Mouse (Mus musculus) common myeloid progenitor, adult 5-6 weeks (primary cell): ENCODE results near the gene Polr3gl. TPM values are rescaled to one million over a fixed set of nuclear protein-coding genes. Genes with fewer than 3 reads are reported as not detected.
"Not testable (repeated sequence)": the region's sequence is repeated elsewhere in the genome, so short reads cannot be mapped to it uniquely, and the experiment has no call there.

Experiments used
- ATAC-seq: replicated peaks from 2 replicates; pipeline ENCODE4 v1.8.0; 2016; ENCODE audit warnings: low read depth, mild to moderate bottlenecking, moderate TSS enrichment, inconsistent platforms; ENCODE audit not compliant: poor library complexity, severe bottlenecking
- total RNA-seq: library from RNA; stranded (forward); fragments of 200-1000, 187-1606 nt; gene quantifications from 2 replicates; pipeline ENCODE4 v1.2.3, GENCODE M21; 2017

Gene Polr3gl
- total RNA-seq = 47.2 and 48.1 TPM in 2 replicates

DNA sequence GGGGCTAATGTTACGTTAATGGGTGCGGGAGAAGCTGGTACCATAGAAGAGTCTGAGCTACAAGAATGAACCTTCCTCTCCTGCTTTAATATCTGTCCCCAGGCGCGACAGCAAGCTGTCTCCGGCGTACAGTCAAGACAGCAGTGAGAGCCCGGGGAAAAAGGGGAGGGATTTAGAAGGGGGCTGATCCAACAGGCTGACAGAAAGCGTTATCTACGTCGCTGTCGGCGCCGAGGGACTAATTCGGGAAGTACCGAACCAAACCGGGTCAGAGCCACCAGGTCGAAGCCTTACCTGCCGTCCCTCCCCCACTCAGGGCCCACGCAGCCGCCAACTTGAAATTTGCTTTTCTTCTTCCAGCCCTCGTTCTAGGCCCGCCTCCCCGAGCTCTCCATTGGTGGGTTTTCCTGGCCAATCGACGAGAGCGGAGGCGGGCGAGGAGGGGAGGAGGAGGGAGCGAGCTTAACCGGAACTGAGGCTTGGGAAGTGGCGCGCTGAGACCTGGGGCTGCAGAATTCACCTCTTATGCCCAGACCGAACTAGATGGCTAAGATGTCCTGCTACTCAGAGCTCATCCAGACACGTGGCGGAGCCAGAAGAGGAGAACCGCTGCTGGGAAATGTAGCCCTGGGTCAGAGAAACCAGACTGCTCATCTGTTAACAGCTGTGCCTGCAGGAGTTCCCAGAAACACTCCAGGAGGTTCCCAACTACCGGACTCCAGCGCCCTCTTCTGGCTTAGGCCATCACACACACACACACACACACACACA, at the start of gene Polr3gl:
Gene Polr3gl (minus strand): TSS at position 392 of the 771 bp plus-strand sequence.
- ATAC-seq = peak; percentile 93

DNA sequence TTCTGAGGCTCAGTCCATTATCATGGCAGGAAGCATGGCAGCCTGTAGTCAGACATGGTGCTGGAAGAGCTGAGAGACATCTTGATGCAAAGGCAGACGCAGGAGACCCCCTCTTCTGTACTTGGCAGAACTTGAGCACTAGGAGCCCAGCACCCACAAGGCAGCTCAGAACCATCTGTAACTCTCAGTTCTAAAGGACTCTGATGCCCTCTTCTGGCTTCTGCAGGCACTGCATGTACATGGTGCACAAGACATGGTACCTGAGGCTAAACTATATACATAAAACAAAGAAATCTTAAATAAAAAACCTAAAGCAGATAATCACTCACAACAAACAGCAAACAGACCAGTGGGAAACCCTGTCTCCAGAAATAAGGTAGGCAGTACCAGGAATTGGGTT, 45.2 kb upstream of the Polr3gl start:
- peak; percentile 65 for ATAC-seq

DNA sequence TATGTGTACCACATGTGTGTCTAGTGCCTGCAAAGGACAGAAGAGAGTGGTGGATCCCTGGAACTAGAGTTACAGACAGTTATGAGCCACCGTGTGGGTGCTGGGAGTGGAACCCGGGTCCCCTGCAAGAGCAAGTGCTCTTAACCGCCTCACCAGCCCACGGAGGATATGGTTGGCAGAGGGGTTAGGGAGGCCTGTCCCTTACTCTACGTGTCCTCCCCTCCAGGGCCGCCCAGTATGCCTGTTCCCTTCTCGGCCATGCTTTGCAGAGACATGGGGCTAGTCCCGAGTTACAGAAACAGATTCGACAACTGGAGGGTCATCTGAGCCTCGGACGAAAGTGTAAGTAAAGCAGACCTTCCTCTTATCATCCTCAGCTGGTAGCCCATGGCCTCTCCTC, 42.5 kb upstream of the Polr3gl start:
- no peak for ATAC-seq

DNA sequence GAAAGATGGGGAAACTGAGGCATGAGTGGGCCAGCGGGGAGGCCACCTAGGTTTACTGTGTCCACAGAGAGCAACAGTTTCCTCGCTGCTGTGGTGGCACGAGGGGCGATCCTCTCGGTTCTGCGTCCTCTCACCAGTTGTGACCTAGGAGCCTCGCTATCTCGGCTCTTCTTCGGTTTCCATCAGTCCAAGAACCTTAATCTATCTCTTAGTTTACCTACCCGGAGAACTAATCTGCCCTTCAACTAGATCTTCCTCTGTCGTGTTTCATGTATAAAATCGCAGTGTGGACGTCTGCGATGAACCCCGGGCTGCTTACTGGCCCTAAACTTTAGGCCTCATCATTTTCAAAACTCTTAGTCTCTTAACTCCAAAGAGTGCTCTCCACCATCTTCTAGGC, 41.9 kb upstream of the Polr3gl start:
- no peak for ATAC-seq

DNA sequence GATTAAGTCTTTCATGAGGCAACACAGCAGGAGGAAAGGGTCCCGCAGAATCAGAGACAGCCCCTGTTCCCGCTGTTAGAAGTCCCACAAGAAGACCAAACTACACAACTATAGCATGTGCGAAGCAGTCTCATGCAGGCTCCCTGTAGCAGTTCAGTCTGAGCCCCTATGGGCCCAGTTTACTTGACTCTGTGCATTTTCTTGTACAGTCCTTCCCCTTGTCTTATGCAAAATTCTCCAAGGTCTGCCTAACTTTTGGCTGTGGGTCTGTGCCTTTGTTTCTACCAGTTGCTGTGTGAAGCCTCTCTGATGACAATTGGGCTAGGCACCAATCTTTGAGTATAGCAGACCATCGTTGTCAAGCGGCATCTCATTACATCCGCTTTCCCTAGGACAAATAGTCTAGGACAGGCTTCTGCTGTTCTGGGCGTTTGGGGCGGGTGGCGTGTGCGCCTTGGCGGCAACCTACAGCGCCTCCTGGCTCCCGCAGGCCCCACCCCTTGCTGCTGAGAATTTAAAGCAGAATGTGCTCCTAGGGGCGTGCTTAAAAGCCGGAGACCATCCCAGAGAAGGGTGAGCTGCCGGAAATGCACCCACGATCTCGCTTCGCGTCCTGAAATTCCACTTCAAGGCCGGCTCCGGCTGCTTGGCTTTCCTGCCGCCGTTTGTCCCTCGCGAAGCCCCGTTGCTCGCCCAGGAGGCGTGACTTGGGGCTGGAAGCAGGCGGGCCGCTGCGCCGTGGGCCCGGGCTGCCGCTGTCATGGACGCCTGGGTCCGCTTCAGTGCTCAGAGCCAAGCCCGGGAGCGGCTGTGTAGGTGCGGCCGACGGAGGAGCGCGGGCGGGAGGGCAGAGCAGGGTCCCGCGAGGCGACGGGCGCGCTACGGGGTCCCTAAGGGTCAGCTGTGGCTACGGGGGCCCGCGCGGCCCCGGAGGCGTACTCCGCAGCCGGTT, 41.2 kb upstream of the Polr3gl start, which contains the start of the genes Pex11b and Gm42957:
Gene Pex11b (plus strand): TSS at position 449 of the 952 bp plus-strand sequence.
Gene Gm42957 (plus strand): TSS at position 547 of the 952 bp plus-strand sequence.
- peak; percentile 91 for ATAC-seq

DNA sequence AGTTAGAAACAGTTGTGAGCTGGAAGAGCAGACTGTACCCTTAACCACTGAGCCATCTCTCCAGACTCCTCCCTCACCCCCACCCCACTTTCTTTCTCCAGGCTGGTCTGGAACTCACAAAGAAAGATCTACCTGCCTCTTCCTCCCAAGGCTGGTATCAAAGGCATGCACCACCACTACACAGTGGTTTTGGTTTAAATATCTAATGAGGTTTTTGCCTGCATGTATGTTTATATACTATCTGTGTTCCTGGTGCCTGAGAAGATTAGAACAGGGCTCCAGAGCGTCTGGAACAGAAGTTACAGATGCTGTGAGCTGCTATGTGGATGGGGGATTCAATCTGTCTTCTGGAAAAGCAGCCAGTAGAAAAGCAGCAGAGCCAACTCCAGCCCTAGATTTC, 40.0 kb upstream of the Polr3gl start:
- no peak for ATAC-seq

DNA sequence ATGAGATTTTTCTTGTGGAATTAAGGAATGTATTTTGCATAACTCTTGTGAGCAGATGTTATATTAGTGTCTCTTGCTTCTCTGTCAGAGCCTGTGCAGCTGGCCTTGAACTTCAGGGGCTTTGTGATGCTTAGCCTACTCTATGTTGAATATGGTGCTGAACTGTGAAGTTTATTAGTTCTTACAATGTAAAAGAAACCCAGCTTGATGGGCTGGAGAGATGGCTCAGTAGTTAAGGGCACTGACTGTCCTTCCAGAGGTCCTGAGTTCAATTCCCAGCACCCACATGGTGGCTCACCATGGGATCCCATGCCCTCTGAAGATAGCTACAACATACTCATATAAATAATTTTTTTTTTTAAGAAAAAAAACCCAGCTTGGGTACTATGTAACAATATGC, 38.1 kb upstream of the Polr3gl start:
- ATAC-seq = no peak

DNA sequence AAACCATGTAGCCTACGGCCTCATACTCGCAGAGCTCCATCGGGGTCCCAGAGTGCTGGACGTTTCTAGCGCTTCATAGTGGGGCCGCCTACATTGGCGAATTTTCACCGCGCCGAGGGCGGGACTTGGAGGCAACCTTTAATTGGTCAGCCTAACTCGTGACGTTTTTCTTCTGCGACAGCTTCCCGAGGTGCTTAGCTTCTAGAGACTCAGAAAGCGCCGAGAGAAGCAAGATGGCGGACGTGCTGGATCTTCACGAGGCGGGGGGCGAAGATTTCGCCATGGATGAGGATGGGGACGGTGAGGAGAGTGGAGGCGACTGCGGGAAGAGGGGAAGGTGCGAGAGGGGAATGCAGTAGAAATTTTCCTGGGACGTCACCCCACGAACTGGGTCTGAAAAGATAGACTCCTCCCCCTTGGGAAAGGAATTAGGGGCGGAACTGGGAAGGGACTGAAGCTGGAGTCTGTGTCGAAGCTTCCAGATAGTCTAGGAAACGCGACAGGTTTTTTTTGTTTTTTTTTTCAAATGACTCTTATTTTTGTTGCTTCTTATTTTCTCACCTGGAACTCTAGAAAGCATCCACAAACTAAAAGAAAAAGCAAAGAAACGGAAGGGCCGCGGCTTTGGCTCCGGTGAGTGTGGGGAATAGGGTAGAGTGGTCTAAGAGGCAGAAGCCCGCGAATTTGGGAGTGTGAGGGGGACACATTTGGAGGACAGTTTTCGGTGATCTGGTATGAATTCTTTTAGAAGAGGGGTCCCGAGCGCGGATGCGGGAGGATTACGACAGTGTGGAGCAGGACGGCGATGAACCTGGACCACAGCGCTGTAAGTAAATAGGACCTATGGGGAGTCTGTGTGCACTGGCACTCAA, 36.0 kb upstream of the Polr3gl start, which contains the start of gene Rbm8a:
Gene Rbm8a (plus strand): TSS at position 205 of the 872 bp plus-strand sequence.
- peak; percentile 96 for ATAC-seq

DNA sequence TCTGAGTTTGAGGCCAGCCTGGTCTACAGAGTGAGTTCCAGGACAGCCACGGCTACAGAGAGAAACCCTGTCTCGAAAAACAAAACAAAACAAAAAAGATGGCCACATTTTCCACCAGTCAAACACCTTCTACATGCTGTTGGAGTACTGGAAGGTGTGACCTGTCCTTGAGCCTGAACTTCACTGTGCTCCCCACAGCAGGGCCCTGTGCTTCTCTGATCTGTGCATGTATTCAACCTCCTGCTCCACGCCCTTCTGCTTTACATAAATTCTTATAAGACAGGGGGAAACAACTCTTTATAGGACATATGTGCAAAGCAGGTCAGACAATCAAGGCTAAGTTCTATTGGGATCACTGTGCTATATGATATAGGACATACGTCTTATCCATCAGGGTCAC, 29.2 kb upstream of the Polr3gl start:
- ATAC-seq = no peak

DNA sequence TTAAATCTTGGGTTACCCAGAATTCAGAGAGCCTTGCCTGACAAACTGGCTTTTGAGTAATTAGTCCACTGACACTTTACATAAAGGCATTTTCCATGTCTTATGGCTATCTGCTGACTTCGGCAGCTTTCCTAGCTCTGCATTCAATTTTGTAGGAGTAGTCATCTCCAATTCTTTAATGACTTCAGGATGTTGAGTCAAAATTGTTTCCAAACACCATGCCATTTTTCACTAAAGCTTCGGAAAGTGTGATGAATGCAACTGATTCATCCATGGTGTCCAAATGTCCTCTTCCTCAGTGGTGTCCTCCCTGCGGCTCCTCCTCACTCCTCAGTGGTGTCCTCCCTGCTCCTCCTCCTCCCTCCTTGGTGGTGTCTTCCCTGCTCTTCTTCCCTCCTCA, 24.0 kb upstream of the Polr3gl start:
- no peak for ATAC-seq

DNA sequence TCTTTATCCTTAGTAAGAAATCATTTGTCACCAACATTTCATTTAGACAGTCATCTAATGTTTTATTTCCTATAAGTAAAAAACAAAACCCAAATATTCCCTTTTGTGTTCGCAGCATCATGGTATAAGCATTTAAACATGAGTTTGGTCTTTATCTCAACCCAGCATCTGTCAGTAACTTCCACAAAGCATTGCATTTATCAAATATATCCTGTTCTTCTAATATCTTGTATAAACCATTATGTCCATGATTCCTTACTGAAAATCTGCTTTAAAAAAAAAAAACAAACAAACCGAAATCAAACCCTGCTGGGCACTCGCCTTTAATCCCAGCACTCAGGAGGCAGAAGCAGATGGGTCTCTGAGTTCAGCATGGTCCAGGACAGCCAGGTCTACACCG, 12.6 kb upstream of the Polr3gl start:
- no peak for ATAC-seq

DNA sequence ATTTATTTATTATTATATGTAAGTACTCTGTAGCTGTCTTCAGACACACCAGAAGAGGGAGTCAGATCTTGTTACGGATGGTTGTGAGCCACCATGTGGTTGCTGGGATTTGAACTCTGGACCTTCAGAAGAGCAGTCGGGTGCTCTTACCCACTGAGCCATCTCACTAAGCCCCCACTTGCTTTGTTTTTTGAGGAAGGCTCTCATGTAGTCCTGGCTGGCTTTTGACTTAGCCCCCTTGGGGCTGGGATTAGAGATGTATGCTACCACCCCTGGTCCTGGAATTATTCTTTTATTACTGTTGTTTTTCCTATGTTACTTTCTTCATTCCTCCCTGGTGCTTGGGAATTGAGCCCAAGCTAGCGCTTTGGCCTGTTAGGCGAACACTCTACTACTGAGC, 12.0 kb upstream of the Polr3gl start:
- ATAC-seq = not testable (repeated sequence)

DNA sequence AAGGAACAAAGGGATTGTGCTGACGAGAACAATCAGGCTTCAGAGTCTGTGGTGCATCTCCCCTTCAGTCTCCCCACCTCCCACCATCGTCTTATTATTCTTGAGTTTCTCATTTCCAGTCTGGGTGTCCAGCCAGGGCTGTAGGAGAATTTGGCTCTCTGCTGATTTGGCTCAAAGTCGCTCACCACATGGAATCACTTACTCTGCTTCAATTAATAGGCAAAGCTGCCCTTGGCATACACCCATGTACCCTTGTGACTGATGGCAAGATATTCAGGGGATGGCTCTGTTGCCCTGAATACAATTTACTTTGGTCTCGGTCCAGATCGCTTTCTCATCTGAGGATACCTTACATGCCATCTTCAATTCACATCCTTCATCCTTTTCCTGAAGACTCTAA, 9.3 kb upstream of the Polr3gl start:
- ATAC-seq = no peak

DNA sequence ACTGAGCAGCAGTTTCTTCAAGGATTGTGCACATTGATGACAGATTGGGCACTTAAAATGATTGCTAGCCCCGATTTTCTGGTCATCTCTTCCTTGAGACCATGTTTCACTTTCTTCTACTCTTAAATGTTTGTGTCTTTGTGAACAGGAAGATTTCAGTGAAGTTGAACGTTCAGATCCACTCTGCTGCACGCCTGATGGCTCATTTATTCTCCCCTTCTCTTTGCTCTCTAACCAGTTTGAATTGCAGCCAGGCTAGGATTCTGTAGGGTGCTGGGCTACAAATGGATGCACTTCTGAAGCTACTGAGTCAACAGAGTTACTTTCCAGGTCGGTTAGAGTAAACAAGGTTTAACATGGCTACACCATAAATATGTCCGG, 8.7 kb upstream of the Polr3gl start:
- no peak for ATAC-seq

DNA sequence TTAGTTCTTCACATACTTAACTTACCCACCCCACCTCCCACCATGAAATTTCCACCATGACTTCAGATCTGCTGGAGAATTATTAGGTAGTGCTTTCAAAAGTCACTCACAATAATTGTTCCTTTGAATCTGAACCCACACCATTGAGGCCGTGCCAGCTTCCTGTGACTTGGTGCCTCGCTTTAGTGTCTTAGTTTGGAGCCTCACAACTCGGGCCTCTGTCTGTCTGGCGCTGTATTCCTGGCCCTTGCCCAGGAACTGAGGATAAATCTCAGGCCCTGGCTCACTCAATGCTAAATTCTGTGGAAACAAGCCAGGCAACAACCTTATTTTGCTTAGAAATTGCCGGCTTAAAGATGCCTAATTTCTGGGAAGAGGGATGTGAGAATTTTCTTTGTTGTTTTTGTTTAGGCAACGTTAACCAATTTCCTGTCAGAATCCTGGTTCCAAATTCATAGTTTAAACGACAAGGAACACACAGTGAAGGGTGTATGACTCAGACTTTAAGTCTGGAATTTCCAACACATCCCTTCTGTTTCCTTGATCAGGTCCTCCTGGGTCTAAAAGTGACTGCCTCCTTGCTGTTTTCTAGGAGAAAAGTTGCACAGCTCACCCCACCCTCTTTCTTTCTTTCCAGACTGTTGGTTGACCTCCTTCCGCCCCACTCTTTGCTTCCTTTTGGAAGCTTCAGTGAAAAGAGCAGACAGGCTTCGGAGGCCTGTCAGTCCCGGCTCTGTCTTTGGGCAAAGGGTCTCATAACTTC, 8.1 kb upstream of the Polr3gl start:
- ATAC-seq = no peak

DNA sequence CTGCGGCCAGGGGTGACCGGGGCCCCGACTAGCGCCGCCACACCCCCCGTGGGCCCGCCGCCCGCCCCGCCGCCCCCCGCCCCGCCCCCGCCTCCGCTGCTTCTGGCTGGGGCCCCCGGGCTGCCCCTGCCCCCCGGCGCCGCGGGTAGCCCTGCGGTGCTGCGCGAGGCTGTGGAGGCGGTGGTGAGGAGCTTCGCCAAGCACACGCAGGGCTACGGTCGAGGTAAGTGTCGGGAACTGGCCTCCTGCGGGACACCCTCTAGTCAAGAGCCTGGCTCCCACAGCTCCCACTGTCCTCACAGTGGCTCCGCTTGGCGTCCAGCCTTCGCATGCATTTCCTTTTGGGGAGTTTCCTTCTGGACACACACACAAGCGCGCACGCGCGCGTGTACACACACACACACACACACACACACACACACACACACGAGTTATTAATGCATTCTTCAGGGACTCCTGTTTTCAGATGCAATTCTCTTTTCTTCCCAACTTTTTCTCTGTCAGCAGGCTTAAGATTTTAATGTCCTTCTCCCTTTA, 7.3 kb upstream of the Polr3gl start:
- no peak for ATAC-seq

DNA sequence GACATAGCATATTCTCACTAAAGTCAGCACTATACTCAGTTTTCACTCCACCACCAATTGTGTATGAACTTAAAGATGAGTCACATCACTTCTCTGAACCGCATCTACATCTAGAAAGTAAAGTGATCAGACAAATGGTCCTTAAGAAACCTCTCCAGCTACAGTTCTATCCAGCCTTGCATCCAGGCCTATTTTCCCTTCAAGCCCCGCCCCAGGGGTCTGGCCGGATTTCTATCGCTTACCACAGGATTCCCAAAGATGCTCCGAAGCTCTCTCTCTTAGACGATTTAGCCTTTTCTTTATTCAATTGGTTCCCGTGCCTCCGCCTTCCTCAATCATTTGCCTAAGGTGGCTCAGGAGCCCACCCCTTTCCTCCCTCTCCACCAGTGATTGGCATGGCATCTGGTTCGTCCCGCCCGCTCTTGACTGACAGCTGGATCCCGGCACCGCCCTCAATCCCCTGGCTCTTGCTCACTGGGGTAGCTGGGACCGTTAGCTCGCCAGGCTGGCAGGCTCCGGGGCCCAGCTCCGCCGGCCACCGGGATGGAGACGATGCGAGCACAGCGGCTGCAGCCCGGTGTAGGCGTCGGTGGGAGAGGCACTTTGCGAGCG, 6.8 kb upstream of the Polr3gl start, which contains the start of gene Lix1l:
Gene Lix1l (plus strand): TSS at position 511 of the 612 bp plus-strand sequence.
- peak; percentile 95 for ATAC-seq

DNA sequence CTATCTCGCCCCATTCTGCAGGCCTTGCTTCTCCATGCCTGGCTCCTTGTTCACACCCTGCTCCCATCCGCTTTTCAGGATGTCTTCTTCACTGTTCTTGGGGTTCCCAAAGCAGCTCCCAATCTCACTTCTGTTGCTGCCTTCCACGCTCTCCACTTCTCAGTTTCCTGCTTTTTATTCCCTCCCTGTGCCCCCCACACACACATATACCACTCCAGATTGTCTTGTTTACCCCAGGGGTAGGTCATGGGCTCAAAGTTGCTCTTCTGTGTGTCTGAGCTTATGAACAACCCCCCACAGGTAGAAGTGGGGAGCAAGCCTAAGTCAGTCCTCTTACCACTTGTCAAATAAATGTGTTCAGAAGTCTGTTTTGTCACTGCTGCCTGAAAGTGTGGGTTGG, 5.4 kb upstream of the Polr3gl start:
- ATAC-seq = no peak

DNA sequence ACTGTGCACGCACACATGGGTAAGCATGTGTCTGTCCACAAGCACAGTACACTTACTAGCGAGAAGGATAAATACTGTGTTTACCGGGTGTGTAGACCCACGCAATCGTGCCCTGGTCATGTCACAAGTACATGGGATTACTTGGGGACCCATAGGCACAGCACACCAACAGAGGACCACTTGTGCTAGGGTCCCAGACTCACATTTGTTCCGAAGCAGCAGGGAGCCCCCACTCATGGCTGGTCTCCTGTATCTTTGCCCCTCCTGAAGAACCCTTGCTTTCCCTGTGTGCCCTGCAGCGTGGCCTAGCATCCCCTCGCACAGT, 5.0 kb upstream of the Polr3gl start:
- ATAC-seq = no peak
